Mouse (Mus musculus): ENCODE measurements around the gene Prima1. TPM values are rescaled to one million over a fixed set of nuclear protein-coding genes. Genes with fewer than 3 reads are reported as not detected.
A peak's percentile ranks its signal among the peaks of the same experiment; 100 is the strongest.

Gene Prima1
- total RNA-seq, 2 experiments from 2014 or later = not detected

DNA sequence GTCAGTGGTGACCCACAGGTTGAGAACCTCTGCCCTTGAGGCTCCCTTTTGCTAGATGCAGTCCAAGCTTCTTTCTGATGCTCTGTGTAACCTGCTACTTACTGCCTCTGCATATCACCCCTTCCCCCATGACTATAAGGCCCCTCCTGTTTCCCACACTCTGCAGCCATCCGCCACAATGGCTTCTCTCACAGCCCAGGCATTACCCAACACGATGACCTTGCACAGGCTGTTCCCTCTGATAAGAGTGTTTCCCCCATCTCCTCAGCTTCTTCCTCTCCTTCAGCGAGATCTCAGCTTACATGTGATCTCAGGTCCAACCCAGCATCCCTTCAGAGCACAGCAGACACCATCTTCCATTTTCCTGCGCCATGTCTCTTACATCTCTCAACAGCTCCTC, 12.9 kb downstream of the Prima1 start:
- ATAC-seq (ENCODE audit: poor library complexity, severe bottlenecking) = 0 out of 2 replicates have a peak, but pooled peaks have one; percentile 27

- no peak for ATAC-seq (ENCODE audit: poor library complexity, severe bottlenecking)
Measured at GRCm38 (mm10) chr12:103226121-103226520, 15.8 kb downstream of the Prima1 start.

DNA sequence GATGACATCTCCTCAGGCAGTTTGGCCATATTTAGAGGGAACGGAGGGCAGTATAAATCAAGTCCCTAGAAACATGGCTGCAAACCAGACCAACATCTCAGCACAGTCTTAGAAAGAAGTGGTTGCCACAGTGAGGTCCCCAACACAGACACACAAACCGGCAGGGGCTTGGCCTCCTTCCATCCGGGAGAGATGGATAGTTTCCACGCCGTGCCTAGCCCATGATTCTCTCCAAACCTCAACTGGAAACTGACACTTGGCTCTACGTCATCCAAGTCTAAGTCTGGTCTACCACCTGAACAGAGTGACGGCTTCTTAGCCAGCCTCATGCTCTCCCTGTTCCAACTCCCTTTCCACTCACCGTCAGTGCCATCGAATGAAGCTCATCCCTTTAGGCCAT, 18.3 kb downstream of the Prima1 start:
- ATAC-seq (ENCODE audit: poor library complexity, severe bottlenecking) = no peak

DNA sequence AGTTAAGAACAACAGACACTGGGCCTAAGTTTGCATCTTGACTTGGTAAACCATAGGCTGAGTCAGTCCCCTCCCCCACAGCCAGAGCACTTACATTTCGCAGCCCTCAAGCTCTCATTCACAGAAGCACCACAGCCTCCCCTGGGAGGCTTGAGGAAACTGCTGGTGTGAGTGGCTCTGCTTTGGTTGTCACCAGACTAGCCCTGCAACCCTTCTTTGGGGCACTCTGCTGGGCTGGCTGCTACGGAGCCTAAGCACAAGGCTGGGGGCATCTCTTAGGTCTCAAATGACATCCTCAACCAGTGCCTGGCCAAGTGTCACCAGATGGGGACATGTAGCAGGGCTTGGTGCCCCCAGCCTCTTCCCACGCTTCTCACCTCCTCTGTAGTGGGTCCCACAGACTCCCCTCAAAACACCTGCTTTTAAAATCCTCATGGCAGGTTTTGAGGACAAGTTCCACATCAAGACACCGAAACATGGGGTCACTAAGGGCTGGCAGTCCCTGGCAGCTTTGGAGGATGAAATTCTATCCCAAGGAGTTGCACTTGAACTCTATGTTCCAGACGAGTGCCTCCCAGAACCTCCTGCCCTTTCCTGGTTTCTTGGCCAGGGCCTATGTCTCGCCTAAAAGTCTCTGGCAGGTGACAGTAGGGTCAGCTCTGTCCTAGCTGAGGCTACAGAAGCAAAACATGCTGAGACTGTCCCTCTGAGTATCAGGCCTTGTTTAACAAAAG, 25.9 kb downstream of the Prima1 start:
- ATAC-seq (ENCODE audit: poor library complexity, severe bottlenecking) = no peak

- no peak for ATAC-seq (ENCODE audit: poor library complexity, severe bottlenecking)
Measured at GRCm38 (mm10) chr12:103214797-103215196, 27.2 kb downstream of the Prima1 start.

DNA sequence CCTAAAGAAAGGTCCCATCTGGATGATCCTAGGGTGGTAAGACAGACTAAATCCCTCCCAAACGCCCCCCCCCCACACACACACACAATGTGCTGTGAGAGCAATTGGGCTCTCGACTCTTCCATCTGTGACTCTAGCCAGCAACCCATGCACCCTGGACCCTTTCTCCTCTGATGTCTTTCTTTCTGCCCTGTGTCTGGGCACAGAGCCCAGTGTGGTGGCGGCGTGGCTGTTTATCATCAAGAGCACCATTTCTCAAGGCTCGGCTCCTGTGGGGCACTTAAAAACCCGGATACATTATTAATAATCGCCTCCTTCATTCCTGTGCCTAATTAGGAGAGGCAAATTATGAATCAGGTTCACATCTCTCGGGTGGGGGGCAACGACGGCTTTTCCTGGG, 27.7 kb downstream of the Prima1 start:
- no peak for ATAC-seq (ENCODE audit: poor library complexity, severe bottlenecking)

DNA sequence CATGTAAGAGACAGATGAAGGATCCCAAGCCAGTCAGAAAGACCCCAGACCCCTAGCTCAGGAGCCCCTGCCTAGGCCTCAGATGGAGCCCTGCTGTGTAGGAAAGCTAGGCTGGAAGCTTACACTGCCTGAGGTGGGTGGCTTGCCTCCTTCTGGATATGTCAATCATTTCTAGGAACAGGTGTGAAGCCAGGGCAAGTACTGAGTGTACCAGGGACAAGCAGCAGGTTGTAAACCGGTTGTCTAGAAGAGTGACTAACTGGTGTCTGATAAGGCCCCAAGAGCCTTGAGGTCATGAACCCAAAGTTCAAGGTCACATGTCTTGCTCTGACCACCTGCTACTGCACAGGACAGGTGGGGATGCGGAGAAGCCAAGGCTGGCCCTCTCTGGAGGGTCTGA, 28.4 kb downstream of the Prima1 start:
- ATAC-seq (ENCODE audit: poor library complexity, severe bottlenecking) = no peak

- ATAC-seq (ENCODE audit: poor library complexity, severe bottlenecking) = no peak
Measured at GRCm38 (mm10) chr12:103211078-103211477, 30.9 kb downstream of the Prima1 start.

GRCm38 (mm10) chr12:103209581-103209980, 32.4 kb downstream of the Prima1 start:
- no peak for ATAC-seq (ENCODE audit: poor library complexity, severe bottlenecking)

- no peak for ATAC-seq (ENCODE audit: poor library complexity, severe bottlenecking)
Measured at GRCm38 (mm10) chr12:103205561-103205960, 36.4 kb downstream of the Prima1 start.

GRCm38 (mm10) chr12:103202592-103203544, 39.1 kb downstream of the Prima1 start:
- no peak for ATAC-seq (ENCODE audit: poor library complexity, severe bottlenecking)

GRCm38 (mm10) chr12:103192996-103193395, 49.0 kb downstream of the Prima1 start:
- no peak for ATAC-seq (ENCODE audit: poor library complexity, severe bottlenecking)

DNA sequence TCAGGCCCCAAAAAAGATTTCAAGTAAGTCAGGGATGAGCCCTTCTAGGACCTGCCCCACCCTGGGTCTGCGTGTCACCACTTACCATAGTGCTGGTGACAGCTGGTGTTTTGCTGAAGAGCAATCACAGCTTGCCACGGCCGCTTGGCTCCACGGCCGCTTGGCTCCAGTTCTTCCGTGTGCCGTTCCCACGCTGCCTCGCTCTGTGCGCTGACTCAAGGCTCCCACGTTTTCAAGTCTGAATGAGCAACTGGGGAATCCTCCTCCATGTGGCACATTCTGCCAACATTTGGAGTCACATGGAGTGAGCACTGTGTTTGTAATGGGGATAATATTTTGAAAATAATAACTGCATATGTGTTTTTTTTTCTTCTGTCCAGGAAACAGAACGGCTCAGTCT, 52.2 kb downstream of the Prima1 start:
- no peak for ATAC-seq (ENCODE audit: poor library complexity, severe bottlenecking)

DNA sequence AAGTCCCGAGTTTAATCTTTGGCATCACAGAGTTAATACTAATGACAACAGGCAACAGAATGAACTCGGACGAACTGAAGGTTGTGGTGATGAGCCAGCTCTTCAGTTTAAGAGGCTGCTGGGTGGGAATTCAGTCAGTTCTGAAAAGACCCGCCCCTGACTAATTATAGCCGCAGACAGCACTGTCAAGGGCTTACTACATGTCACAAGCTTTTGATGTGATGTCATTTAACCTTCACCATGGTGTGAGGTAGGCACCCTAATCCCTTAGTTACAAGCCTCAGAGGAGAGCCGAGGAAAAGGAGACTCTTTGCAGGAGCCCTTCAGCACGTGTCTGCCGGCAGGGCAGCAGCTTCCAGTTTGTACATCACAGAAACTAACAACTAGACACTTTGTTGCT, 53.7 kb downstream of the Prima1 start:
- ATAC-seq (ENCODE audit: poor library complexity, severe bottlenecking) = no peak

- no peak for ATAC-seq (ENCODE audit: poor library complexity, severe bottlenecking)
Measured at GRCm38 (mm10) chr12:103187020-103187419, 54.9 kb downstream of the Prima1 start.

DNA sequence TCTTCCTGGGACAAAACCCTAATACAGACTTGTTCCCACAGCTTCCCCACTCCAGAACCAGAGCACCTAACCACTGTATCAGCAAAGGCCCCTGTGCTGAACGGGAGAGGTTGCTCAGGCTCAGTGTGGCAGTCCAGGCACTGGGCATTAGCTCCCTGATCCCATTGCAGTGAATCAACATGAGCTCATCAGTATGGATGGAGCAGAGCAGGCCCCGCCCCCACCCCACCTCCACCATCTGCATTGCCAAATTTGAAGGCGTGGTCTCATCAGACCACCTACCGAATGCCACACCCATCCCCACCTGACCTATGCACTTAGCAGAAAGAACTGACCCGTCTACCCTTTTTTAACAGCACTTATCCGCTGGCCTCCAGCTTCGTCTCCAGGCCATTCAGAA, 58.9 kb downstream of the Prima1 start:
- ATAC-seq (ENCODE audit: poor library complexity, severe bottlenecking) = no peak

DNA sequence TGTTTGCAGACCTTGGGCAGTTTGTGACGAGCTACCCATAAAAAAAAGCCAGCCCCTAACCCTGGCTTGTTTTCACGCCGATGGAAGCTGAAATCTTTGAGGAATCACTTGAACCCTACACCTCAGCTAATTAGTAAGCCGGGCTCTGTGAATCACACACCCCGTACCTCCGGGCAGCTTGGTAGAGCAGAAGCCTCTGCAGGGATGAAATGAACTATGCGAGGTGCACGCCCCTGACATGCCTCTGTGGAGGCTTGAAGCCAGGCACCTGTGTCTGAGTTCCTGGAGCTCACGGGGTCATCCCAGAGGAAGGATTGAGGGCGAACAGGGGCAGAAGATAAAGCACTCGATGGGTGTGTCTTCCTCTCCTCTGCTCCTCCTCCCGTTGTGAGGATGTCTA, 73.1 kb downstream of the Prima1 start:
- no peak for ATAC-seq (ENCODE audit: poor library complexity, severe bottlenecking)

- ATAC-seq (ENCODE audit: poor library complexity, severe bottlenecking) = no peak
Measured at GRCm38 (mm10) chr12:103164101-103165030, 77.6 kb downstream of the Prima1 start.

- no peak for ATAC-seq (ENCODE audit: poor library complexity, severe bottlenecking)
Measured at GRCm38 (mm10) chr12:103163596-103163995, 78.4 kb downstream of the Prima1 start.

DNA sequence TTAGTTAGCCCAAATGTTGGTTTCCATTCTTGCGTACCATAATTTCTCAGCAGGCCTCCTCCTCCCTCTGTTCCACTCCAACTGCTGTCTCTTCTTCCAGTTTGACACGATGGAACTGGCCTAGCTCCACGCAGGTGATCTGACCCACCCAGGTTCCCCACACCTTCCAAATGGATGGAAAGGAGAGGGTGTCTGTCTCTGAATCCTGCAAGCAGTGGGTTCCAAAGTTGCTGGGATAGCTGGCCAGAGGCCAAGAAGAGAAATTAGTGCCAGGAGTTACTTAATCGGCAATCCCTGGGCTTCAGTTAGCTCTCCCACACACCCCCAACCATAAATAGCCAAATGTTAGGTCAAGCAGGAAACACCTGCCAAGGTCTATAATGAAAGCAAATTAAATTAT, 81.2 kb downstream of the Prima1 start:
- no peak for ATAC-seq (ENCODE audit: poor library complexity, severe bottlenecking)

DNA sequence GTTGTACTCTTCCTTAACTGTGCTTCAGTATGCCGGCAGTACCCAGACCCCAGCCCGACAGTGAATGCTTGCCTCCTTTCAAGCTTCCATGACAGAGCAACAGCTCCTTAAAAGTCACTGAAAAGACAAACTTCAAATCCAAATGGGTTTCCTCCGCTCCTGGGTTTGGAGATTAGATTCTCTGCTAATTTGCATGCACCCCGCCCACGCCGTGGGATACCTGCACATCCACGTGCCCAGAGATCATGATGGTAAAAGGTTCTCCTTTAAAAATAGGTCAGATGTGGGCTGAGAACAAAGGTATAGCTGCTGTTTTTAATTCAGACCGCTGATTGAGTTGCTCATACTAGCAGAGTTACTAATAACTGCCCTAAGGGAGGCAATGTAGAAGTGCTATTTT, 82.9 kb downstream of the Prima1 start:
- ATAC-seq (ENCODE audit: poor library complexity, severe bottlenecking) = no peak

All from megakaryocyte, adult 5-6 weeks (primary cell).